20 mouse cellular contexts compared by ENCODE assay signal in the genomic region with DNA sequence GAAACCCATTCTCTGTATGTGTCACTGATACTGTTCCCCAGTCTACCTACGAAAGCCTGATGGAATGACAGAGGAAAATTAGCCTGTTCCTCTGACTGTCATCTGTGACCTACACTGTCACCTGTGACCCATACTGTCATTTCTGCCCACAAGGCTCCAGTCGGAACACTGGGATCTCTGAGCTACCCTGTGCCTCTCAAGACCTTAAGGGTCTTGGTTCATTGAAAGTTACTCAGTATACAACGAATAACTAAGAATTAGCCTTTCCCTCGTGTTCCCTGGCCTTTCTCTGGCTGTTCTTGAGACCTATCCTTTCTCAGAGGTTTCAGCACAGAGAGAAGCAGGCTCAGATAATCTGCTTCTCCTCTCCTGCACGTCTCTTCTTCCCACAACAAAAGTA. TPM values are rescaled to one million over a fixed set of nuclear protein-coding genes. Genes with fewer than 3 reads are reported as not detected.
"Had no signal": no experiment of that assay in that cellular context is flagged by ENCODE, and none has a peak within 500 bp of the region (broad histone marks: within the 10 kb centered on the region; RNA-seq: fewer than 3 reads in every experiment).

No protein-coding gene starts in this region.

- H3K27me3 ChIP-seq: kidney, embryonic 15.5 days; liver, embryonic 13.5 days; midbrain, embryonic 12.5 days; neural tube, embryonic 13.5 days; stomach, embryonic 15.5 days had no signal

- H3K36me3 ChIP-seq: kidney, embryonic 15.5 days; liver, embryonic 13.5 days; midbrain, embryonic 12.5 days; neural tube, embryonic 13.5 days; stomach, embryonic 15.5 days had no signal

- H3K9me3 ChIP-seq: kidney, embryonic 15.5 days; liver, embryonic 13.5 days; midbrain, embryonic 12.5 days; neural tube, embryonic 13.5 days; stomach, embryonic 15.5 days had no signal

- ATAC-seq: midbrain, embryonic 16.5 days had no signal

- H3K9ac ChIP-seq: kidney, embryonic 15.5 days; liver, embryonic 13.5 days; lung, embryonic 14.5 days; midbrain, embryonic 12.5 days; neural tube, embryonic 13.5 days; stomach, embryonic 15.5 days had no signal

- H3K4me1 ChIP-seq: liver, embryonic 13.5 days; midbrain, embryonic 12.5 days; neural tube, embryonic 13.5 days had no signal

- H3K4me3 ChIP-seq: kidney, embryonic 15.5 days; left cerebral cortex, adult 2 months; liver, embryonic 13.5 days; midbrain, embryonic 12.5 days; myocyte; neural tube, embryonic 13.5 days; stomach, embryonic 15.5 days had no signal

- H3K4me2 ChIP-seq: kidney, embryonic 15.5 days; liver, embryonic 13.5 days; lung, embryonic 14.5 days; midbrain, embryonic 12.5 days; neural tube, embryonic 13.5 days; stomach, embryonic 15.5 days had no signal

- H3K27ac ChIP-seq: kidney, embryonic 15.5 days; left cerebral cortex, adult 2 months; liver, embryonic 13.5 days; midbrain, embryonic 12.5 days; neural tube, embryonic 13.5 days; stomach, embryonic 15.5 days had no signal

- DNase-seq: kidney, adult 8-10 months; kidney, postnatal 10 days; kidney, postnatal 36 days; layer of hippocampus, postnatal 36 days; liver, embryonic 13.5 days; lung, embryonic 14.5 days; lung, postnatal 10 days; lung, postnatal 4 days; retina, postnatal 1 day; right cerebral cortex, postnatal 25 days; spleen, adult 18-20 months; thymus, postnatal 25 days had no signal

RNA-seq across cellular contexts. Expression of a gene that starts 40.1 kb away (rescaled TPM):
- total RNA-seq: monocyte, adult 5-6 weeks had no signal
- polyA plus RNA-seq: myocyte had no signal
